Mouse (Mus musculus) brain, embryonic 14.5 days (tissue): Measurements from ENCODE around the gene Prr5. TPM values are rescaled to one million over a fixed set of nuclear protein-coding genes. Genes with fewer than 3 reads are reported as not detected.
A peak's percentile ranks its signal among the peaks of the same experiment; 100 is the strongest.

ENCODE experiments used
- DNase-seq: peaks from one replicate; pipeline ENCODE4 v3.0.0-alpha.2; 2011; ENCODE audit warnings: low read depth
- CTCF ChIP-seq: fragments of 200-500 bp; IDR thresholded peaks from 2 replicates; pipeline ENCODE4 v1.5.1; 2012; ENCODE audit warnings: inconsistent platforms, mild to moderate bottlenecking, moderate library complexity, borderline replicate concordance; ENCODE audit not compliant: insufficient read depth, insufficient read length; ENCODE audit errors: extremely low read depth
- POLR2A ChIP-seq: fragments of 200-500 bp; IDR thresholded peaks from 2 replicates; pipeline ENCODE4 v1.6.1; 2012; ENCODE audit warnings: mild to moderate bottlenecking, inconsistent platforms, borderline replicate concordance; ENCODE audit not compliant: poor library complexity, insufficient read depth, insufficient read length, severe bottlenecking; ENCODE audit errors: extremely low read depth
- polyA plus RNA-seq: library from polyadenylated mRNA; depleted of rRNA; stranded (reverse); fragments of >200 nt; gene quantifications from 2 replicates; pipeline ENCODE4 v1.2.3, GENCODE M21; 2012

The Prr5 gene
- polyA plus RNA-seq, 1 experiment, result 20.9 TPM

GRCm38 (mm10) chr15:84672308-84672615 lies 2.8 kb downstream of the Prr5 start:
- DNase-seq, result no peak
- TF ChIP-seq CTCF (no peak), POLR2A (no peak)

DNA sequence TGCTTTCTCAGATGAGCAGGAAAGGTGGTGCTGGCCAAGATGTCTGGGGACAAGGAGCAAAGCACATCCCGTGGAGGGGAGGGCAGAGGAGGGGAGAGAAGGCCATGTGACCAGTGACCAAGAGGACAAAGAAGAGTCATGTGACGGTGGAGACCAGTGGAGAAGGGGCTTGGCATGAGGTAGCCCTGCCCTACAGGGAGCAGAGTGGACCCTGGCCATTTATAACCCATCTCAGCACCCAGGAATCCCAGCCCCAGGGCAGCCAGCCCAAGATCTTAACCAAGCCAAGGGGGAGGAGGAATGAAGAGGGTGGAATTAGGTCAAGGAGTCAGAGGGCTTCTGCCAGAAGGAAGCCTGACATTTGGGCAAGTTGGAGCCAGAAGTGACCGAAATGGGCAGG lies 3.2 kb downstream of the Prr5 start:
- DNase-seq, result no peak
- no peak for TF ChIP-seq POLR2A
- TF ChIP-seq CTCF, result no peak

GRCm38 (mm10) chr15:84674329-84675067 lies 5.1 kb downstream of the Prr5 start:
- DNase-seq, result no peak
- TF ChIP-seq CTCF, result peak; percentile 33; the same call in 1 of the 2 replicates
- TF ChIP-seq POLR2A, result no peak

DNA sequence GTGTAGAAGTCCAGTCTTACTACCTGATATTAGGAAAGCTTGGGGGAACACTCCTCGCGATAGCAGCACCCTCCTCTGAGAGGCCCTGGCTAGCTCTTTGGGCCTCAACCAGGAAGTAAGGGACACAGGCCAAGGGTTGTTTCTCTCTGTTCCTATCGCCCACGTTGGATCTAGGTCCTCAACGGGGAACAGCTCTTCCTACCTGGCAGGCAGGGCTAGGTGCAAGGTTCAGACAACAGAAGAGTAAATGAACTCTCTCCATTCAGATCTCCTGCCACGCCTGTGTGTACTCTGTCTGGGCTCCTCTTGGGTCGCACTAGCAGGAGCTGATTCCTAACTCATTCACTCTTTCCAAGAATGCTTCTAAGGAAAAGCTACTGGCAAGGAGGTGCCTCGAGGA lies 5.9 kb downstream of the Prr5 start:
- TF ChIP-seq CTCF (no peak), POLR2A (no peak)
- DNase-seq, result no peak

DNA sequence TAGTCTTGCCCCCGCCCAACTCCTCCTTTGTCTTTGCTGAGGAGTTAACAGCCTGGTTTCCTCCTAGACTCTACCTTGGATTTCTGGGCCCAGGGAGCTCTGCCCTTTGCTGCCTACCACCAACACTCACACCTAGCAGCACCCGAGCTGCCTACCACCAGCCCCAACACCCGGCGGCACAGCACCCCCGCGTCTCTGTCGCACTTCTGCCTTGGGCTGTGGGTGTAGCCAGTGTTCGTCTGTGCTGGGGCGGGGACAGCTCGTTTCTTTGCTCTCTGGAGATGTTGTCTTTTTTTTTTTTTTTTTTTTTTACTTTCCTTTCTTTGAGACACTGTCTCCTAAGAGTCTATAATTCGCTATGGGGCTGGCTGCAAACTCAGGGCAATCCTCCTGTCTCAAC lies 8.5 kb downstream of the Prr5 start:
- no peak for TF ChIP-seq POLR2A
- TF ChIP-seq CTCF, result no peak
- DNase-seq, result no peak

GRCm38 (mm10) chr15:84679090-84679489 lies 9.7 kb downstream of the Prr5 start:
- TF ChIP-seq CTCF, result peak; percentile 30; the same call in 1 of the 2 replicates
- TF ChIP-seq POLR2A, result no peak
- DNase-seq, result no peak

GRCm38 (mm10) chr15:84679794-84680193 lies 10.4 kb downstream of the Prr5 start:
- TF ChIP-seq POLR2A (no peak), CTCF (no peak)
- DNase-seq, result no peak

DNA sequence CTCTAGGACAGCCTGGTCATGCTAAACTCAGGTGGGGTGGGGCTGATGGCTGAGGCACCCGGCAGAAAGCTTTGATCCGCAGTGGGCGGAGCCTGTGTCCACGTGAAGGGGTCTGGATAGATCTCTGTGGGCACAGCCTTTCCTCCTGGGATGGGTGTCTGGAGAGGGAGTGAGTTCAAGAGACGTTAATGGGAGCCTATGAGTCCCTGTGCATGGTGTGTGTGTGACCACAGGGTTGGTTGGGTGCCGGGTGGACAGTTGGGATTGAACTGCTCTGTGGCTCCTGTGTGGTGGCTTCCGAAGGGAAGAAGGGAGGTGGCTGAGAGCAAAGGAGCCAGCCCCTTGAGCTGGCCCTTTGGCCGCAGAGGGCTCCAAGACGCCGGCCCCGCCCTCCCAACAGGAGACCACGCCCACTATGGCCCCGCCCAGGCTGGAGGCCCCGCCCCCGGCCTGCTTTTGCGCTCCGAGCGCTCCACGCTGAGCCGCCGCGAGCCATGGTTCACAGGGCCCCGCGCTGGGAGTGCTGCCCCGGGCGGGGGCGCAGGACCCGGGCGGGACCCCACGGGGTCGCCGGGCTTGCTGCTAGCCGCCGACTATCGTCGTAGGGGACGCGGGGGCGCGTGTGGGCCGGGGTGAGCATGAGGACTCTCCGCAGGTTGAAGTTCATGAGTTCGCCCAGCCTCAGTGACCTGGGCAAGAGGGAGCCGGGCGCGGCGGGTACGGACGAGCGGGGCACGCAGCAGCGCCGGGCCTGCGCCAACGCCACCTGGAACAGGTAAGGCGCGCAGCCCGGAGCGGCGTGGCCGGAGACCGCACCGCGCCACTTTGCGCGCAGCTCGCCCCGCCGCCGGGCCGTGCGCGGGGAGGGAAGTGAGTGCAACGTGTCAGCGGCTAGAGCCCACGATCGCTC lies 11.4 kb downstream of the Prr5 start:
- DNase-seq, result peak; percentile 46
- TF ChIP-seq CTCF (no peak), POLR2A (0 out of 2 replicates have a peak, but pooled peaks have one; percentile 11)

DNA sequence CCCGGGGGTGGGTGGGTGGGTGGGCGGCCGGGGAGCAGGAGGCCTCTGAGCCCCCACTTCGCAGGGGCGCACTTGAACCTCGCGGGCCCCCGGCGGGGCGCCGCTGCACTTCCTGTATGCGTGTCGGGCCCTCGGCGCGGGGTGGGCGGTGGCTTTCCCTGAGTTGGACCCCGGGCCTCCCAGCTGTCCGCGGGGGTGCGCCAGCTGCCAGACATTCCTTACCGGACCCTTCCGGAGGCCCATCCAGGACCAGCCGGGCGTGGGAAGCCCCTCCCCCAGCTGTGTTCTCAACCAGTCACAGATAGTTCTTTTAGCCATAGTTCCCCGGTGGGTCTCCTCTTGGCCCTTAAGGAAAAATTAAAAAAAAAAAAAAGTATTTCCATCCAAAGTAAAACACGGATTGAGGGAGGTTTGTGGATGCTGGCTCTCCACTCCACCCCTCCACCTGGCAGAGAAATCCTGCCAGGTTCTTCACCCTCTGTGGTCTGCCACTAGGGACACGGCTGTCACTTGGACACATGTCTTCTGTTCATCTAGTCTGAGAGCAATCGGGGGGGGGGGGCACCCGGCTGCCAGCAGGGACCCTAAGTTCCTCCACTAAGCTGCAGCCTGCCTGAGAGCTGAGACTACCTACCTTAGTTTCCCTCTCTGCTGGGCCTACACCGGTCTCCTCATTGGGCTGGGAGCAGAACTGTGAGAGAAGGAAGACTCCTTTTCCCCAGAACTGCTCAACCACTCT lies 12.2 kb downstream of the Prr5 start:
- TF ChIP-seq POLR2A (no peak), CTCF (peak; percentile 9; the same call in 1 of the 2 replicates)
- DNase-seq, result peak; percentile 32

GRCm38 (mm10) chr15:84682206-84682605 lies 12.8 kb downstream of the Prr5 start:
- no peak for TF ChIP-seq CTCF
- no peak for TF ChIP-seq POLR2A
- DNase-seq, result no peak

GRCm38 (mm10) chr15:84682821-84683220 lies 13.4 kb downstream of the Prr5 start:
- DNase-seq, result no peak
- no peak for TF ChIP-seq POLR2A
- TF ChIP-seq CTCF, result no peak

DNA sequence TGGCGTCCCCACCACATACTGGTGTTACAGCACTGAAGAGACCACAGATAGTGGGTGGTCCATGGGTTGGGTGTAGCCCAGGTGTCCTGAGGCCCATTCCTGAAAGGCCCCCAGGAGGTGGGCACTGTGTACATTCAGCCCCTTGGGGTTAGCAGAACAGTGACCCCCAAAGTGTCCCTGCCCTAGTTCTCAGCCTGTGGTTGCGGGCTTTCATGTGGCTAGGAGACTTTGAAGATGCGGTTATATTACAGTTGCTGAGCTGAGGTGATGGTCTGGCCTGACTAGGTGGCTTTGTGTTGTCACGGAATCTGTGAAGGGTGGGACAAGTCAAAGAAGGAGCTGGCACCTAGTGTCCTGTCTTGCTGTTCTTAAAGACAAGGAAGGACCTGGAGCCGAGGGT lies 15.1 kb downstream of the Prr5 start:
- TF ChIP-seq POLR2A (no peak), CTCF (no peak)
- no peak for DNase-seq

DNA sequence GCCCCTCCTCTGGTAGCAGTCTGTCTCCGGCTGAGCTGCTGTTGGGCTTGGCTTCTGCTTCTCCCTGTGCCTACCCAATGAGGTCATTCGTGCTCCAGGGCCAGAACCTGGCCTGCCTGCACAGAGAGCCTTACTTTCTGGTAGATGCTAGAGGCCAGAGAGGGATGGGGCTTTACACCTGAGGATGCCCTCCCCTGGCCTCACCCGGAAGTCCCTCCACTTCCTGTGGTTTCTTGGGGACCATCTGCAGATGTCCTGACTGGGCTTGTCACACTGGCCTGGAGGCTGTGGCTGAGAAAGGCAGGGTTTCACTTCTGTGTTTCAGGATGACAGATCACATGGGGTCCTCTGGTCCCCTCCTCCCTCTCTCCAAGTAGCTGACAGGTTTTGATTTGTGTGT lies 16.0 kb downstream of the Prr5 start:
- TF ChIP-seq POLR2A, result no peak
- TF ChIP-seq CTCF, result no peak
- no peak for DNase-seq
